Mouse (Mus musculus) kidney, adult 2 months (tissue): ENCODE measurements around the gene Vmn2r84.

Experiments
- CTCF ChIP-seq: fragments of 200-500 bp; conservative IDR thresholded peaks from 2 replicates; pipeline ENCODE4 v1.5.1; 2011; ENCODE audit warnings: low read depth, mild to moderate bottlenecking, control low read depth, low read length, moderate library complexity, mixed read lengths; ENCODE audit not compliant: insufficient read depth, insufficient read length
- POLR2A ChIP-seq: fragments of 200-500 bp; IDR thresholded peaks from one replicate; pipeline ENCODE4 v1.6.1; 2011; ENCODE audit warnings: low read depth, low read length, control low read depth

DNA sequence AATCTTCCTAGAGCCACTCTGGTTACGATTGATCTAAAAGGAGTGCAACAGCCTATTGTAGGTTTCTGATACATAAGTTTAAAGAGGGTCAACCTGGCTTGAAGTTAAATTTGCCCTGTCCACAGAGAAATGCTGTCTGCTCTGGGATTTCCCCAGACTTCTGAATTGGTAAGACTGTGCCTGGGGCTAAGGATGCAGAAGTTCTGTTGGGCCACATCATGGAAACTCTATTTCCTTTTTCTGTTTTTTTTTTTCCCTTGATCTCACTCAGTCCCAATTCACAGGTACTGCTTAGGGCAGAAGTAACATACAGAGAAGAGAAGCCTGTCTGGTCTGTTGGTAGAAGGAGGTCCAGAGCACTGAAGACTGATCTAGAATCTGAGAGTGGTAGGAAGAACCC, 63.4 kb downstream of the Vmn2r84 start:
- TF ChIP-seq CTCF (no peak), POLR2A (no peak)
